Mouse (Mus musculus) embryonic fibroblast, embryonic 13.5 days (primary cell): Measurements from ENCODE around the gene Dapl1.

Source experiments
- CTCF ChIP-seq: IDR thresholded peaks from 2 replicates; pipeline ENCODE4 v1.5.1; 2011; ENCODE audit warnings: mild to moderate bottlenecking, control low read depth, low read length, moderate library complexity, borderline replicate concordance; ENCODE audit not compliant: insufficient read depth
- POLR2A ChIP-seq: IDR thresholded peaks from 2 replicates; pipeline ENCODE4 v1.6.1; 2011; ENCODE audit warnings: low read depth, mild to moderate bottlenecking, control low read depth, low read length, moderate library complexity

DNA sequence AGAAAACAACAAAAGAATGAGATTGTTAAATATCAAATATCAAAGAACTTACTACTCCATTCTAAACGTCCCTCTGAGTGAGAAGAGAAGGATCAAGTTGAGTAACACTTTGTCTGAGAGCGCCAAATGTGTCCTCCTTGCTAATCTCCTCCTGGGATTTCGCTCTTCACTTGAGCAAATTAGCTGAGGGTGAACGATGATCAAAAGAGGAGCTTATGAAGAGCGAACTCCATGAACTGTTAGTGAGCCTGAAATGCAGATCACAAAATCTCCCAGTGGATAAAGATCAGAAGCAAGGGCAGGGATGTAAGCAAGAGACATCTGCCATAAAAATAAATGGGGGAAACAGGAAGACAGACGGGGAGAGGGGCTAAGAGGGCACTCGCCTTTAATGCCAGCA lies 60.5 kb downstream of the Dapl1 start:
- no peak for TF ChIP-seq POLR2A
- no peak for TF ChIP-seq CTCF
